Mouse (Mus musculus) central nervous system, embryonic 11.5 days (tissue): ENCODE data around the gene Casp2. TPM values are rescaled to one million over a fixed set of nuclear protein-coding genes. Genes with fewer than 3 reads are reported as not detected.

Experiments
- polyA plus RNA-seq: library from polyadenylated mRNA; depleted of rRNA; stranded (reverse); fragments of >200 nt; gene quantifications from 2 replicates; pipeline ENCODE4 v1.2.3, GENCODE M21; 2012; rRNA removed

Casp2 gene
- polyA plus RNA-seq: 79.0 and 114 TPM in 2 replicates

GRCm38 (mm10) chr6:42264626-42265312 is at the start of gene Casp2:
Gene Casp2 (plus strand): TSS chr6:42264985.

GRCm38 (mm10) chr6:42215028-42215427 is 49.8 kb upstream of the Casp2 start, which contains the start of gene Tas2r144:
Gene Tas2r144 (plus strand): TSS chr6:42215328.

GRCm38 (mm10) chr6:42245711-42246353 is 19.0 kb upstream of the Casp2 start, which contains the start of gene Gstk1:
Gene Gstk1 (plus strand): TSS chr6:42245935.

GRCm38 (mm10) chr6:42261524-42262170 is 3.1 kb upstream of the Casp2 start, which contains the start of gene Tmem139:
Gene Tmem139 (plus strand): TSS chr6:42261970.

GRCm38 (mm10) chr6:42286448-42286847 is 21.7 kb downstream of the Casp2 start, which contains the start of gene Clcn1:
Gene Clcn1 (plus strand): TSS chr6:42286685.

GRCm38 (mm10) chr6:42324482-42325267 is 59.9 kb downstream of the Casp2 start, which contains the start of gene Fam131b:
Gene Fam131b (minus strand): TSS chr6:42324643.

Other genes starting within 250 kb of the Casp2 start
- not detected in 2 replicates for gene Sva, start 226.6 kb upstream of the Casp2 start, polyA plus RNA-seq
- gene Tas2r139, start 124.0 kb upstream of the Casp2 start, polyA plus RNA-seq: not detected in 2 replicates
- not detected in 2 replicates for gene Tas2r144, start 49.7 kb upstream of the Casp2 start, polyA plus RNA-seq
- gene Gstk1, start 19.1 kb upstream of the Casp2 start, polyA plus RNA-seq: 11.7 and 18.5 TPM in 2 replicates
- gene Tmem139, start 3.0 kb upstream of the Casp2 start, polyA plus RNA-seq: 0.35 and 0.87 TPM in 2 replicates
- 8.6 and 9.3 TPM in 2 replicates for gene Clcn1, start 21.7 kb downstream of the Casp2 start, polyA plus RNA-seq
- 10.4 and 12.3 TPM in 2 replicates for gene Fam131b, start 59.7 kb downstream of the Casp2 start, polyA plus RNA-seq
- 57.3 and 91.0 TPM in 2 replicates for gene Zyx, start 84.6 kb downstream of the Casp2 start, polyA plus RNA-seq
- 1.9 and 3.1 TPM in 2 replicates for gene Epha1, start 108.3 kb downstream of the Casp2 start, polyA plus RNA-seq
- gene Tas2r143, start 135.3 kb downstream of the Casp2 start, polyA plus RNA-seq: 0.14 TPM in 1 of 2 replicates, not detected in the other
- gene Tas2r135, start 140.4 kb downstream of the Casp2 start, polyA plus RNA-seq: 0.09 TPM in 1 of 2 replicates, not detected in the other
- not detected in 2 replicates for gene Tas2r126, start 169.6 kb downstream of the Casp2 start, polyA plus RNA-seq
- not detected in 2 replicates for gene Olfr458, start 200.2 kb downstream of the Casp2 start, polyA plus RNA-seq
- not detected in 2 replicates for gene Olfr457, start 211.3 kb downstream of the Casp2 start, polyA plus RNA-seq
- gene Olfr456, start 222.2 kb downstream of the Casp2 start, polyA plus RNA-seq: not detected in 2 replicates